Mouse (Mus musculus): ENCODE measurements around the gene Yy1.
A peak's percentile ranks its signal among the peaks of the same experiment; 100 is the strongest.

Yy1 gene

GRCm38 (mm10) chr12:108857109-108857508, 64.3 kb downstream of the Yy1 start:
- no peak for DNase-seq (ENCODE audit: low read depth, low spot score)

- no peak for DNase-seq (ENCODE audit: low read depth, low spot score)
Observed at GRCm38 (mm10) chr12:108857589-108858184, 64.9 kb downstream of the Yy1 start.

- DNase-seq (ENCODE audit: low read depth, low spot score): no peak
Observed at GRCm38 (mm10) chr12:108858486-108858885, 65.7 kb downstream of the Yy1 start.

GRCm38 (mm10) chr12:108865007-108865494, 72.3 kb downstream of the Yy1 start:
- no peak for DNase-seq (ENCODE audit: low read depth, low spot score)

- DNase-seq (ENCODE audit: low read depth, low spot score): peak; percentile 25
Observed at GRCm38 (mm10) chr12:108869575-108869974, 76.8 kb downstream of the Yy1 start.

Data from A20 (cell line).